ENCODE assay signal across 9 mouse cellular contexts in genomic region chr15:103171276-103171675, GRCm38 (mm10). TPM values are rescaled to one million over a fixed set of nuclear protein-coding genes. Genes with fewer than 3 reads are reported as not detected.
DNase-seq lines count a peak whose midpoint lies in the region; ATAC-seq lines count a peak whose summit lies in the region.
"Had no signal": no experiment of that assay in that cellular context is flagged by ENCODE, and none has a peak within 500 bp of the region (broad histone marks: within the 10 kb centered on the region; RNA-seq: fewer than 3 reads in every experiment).

No protein-coding gene starts in this region.

- H3K4me1 ChIP-seq in intestine, embryonic 16.5 days (ENCODE audit: control insufficient read depth, insufficient read depth, low read length): peaks cover 34% of the 10 kb centered on the region

- H3K9ac ChIP-seq in intestine, embryonic 16.5 days (ENCODE audit: low read depth, low read length): no peak overlapping the region

- no peaks in the 10 kb centered on the region for H3K36me3 ChIP-seq in intestine, embryonic 16.5 days (ENCODE audit: control insufficient read depth, insufficient read depth, low read length)

- no peak overlapping the region for H3K4me3 ChIP-seq in intestine, embryonic 16.5 days (ENCODE audit: low read length)

- peak overlapping the region; percentile 20; the same call in 1 of the 2 replicates for H3K27ac ChIP-seq in intestine, embryonic 16.5 days (ENCODE audit: low read length)

- H3K9me3 ChIP-seq in intestine, embryonic 16.5 days (ENCODE audit: control insufficient read depth, low read length): no peaks in the 10 kb centered on the region

- ATAC-seq in intestine, embryonic 16.5 days: no peak

- intact Hi-C loops in left cerebral cortex, postnatal 36 days (cut with DNase I): loop anchor here (10.0 kb wide), 1 partner anchor 476 kb away; no protein-coding TSS in a partner anchor
- intact Hi-C loops in heart, postnatal 10 days (cut with DNase I): no loop called here

- WGBS in intestine, embryonic 16.5 days: 17% methylated on average over 8 of the region's 8 CpGs

- peak; percentile 61 for DNase-seq in embryo, embryonic 10.5 days (ENCODE audit: low spot score)
- no peak for DNase-seq in embryo, embryonic 10 days (ENCODE audit: low spot score)
- DNase-seq in ES-CJ7 (ENCODE audit: low read depth, low spot score): peak; percentile 75
- DNase-seq in kidney, postnatal 36 days: peak; percentile 78 to 88
- DNase-seq in left cerebral cortex, postnatal 36 days (ENCODE audit: low spot score in 2 of 2): no peak
- no peak for DNase-seq in heart, postnatal 10 days
- no peak for DNase-seq in adipocyte (ENCODE audit: low spot score)
- DNase-seq: cerebellum, postnatal 36 days had no signal

- H3K27me3 ChIP-seq in intestine, embryonic 16.5 days (replicated peaks; ENCODE audit: control insufficient read depth, insufficient read depth, low read length): peaks cover 82% of the 10 kb centered on the region

- no peak overlapping the region for H3K4me2 ChIP-seq in intestine, embryonic 16.5 days (ENCODE audit: low read depth, low read length)

RNA-seq across cellular contexts. Expression of gene Smug1, which starts 4.4 kb away (rescaled TPM):
- polyA plus RNA-seq in intestine, embryonic 16.5 days (2015; fragmentation: Nextera tagmentation; extraction: Ambion mirVana): 20.2 and 22.1 TPM in 2 replicates
- 10 to 100 TPM; 18.3 to 20.0 TPM for total RNA-seq in left cerebral cortex, postnatal 36 days (2021)
- total RNA-seq in heart, postnatal 10 days (2021): 10 to 100 TPM; 13.7 to 16.1 TPM

Comparison
In these comparisons a context has a peak if more than half of its experiments do, and no peak if none do; other contexts are left out.
1. DNase-seq: peak in embryo, embryonic 10.5 days (single experiment), ES-CJ7 (single experiment) and kidney, postnatal 36 days (2 of 2); none in embryo, embryonic 10 days (single experiment), left cerebral cortex, postnatal 36 days (0 of 2), heart, postnatal 10 days (0 of 2) and adipocyte (single experiment).